Mouse (Mus musculus): ENCODE measurements around the gene Psmd1.

Gene Psmd1

GRCm38 (mm10) chr1:86062523-86062922 is 1.7 kb upstream of the Psmd1 start:
- no peak for DNase-seq (ENCODE audit: low spot score)

GRCm38 (mm10) chr1:86076565-86076964 is 12.4 kb downstream of the Psmd1 start:
- DNase-seq (ENCODE audit: low spot score) = no peak

GRCm38 (mm10) chr1:86094413-86094812 is 30.2 kb downstream of the Psmd1 start:
- no peak for DNase-seq (ENCODE audit: low spot score)

- DNase-seq (ENCODE audit: low spot score) = no peak
Measured at GRCm38 (mm10) chr1:86105054-86105453, 40.9 kb downstream of the Psmd1 start.

GRCm38 (mm10) chr1:86111779-86112178 is 47.6 kb downstream of the Psmd1 start, which contains the start of gene Htr2b:
Htr2b (minus strand) TSS chr1:86111970.
- peak; percentile 37 for DNase-seq (ENCODE audit: low spot score)

GRCm38 (mm10) chr1:86114141-86114540 is 50.0 kb downstream of the Psmd1 start:
- no peak for DNase-seq (ENCODE audit: low spot score)

GRCm38 (mm10) chr1:86119549-86119948 is 55.4 kb downstream of the Psmd1 start:
- no peak for DNase-seq (ENCODE audit: low spot score)

GRCm38 (mm10) chr1:86126036-86126435 is 61.8 kb downstream of the Psmd1 start:
- DNase-seq (ENCODE audit: low spot score) = no peak

- DNase-seq (ENCODE audit: low spot score) = no peak
Measured at GRCm38 (mm10) chr1:86133337-86133736, 69.2 kb downstream of the Psmd1 start, which contains the start of gene Gm21972. Gm21972 (plus strand) TSS chr1:86133637.

- DNase-seq (ENCODE audit: low spot score) = no peak
Measured at GRCm38 (mm10) chr1:86135315-86135714, 71.1 kb downstream of the Psmd1 start.

- no peak for DNase-seq (ENCODE audit: low spot score)
Measured at GRCm38 (mm10) chr1:86141081-86141480, 76.9 kb downstream of the Psmd1 start.

- no peak for DNase-seq (ENCODE audit: low spot score)
Measured at GRCm38 (mm10) chr1:86143165-86143564, 79.0 kb downstream of the Psmd1 start.

GRCm38 (mm10) chr1:86144001-86144944 is 80.1 kb downstream of the Psmd1 start:
- no peak for DNase-seq (ENCODE audit: low spot score)

- DNase-seq (ENCODE audit: low spot score) = no peak
Measured at GRCm38 (mm10) chr1:86146293-86146692, 82.1 kb downstream of the Psmd1 start.

GRCm38 (mm10) chr1:86147557-86147956 is 83.4 kb downstream of the Psmd1 start:
- DNase-seq (ENCODE audit: low spot score) = no peak

GRCm38 (mm10) chr1:86148161-86148560 is 84.0 kb downstream of the Psmd1 start:
- no peak for DNase-seq (ENCODE audit: low spot score)

GRCm38 (mm10) chr1:86150929-86151328 is 86.7 kb downstream of the Psmd1 start:
- no peak for DNase-seq (ENCODE audit: low spot score)

GRCm38 (mm10) chr1:86151376-86151775 is 87.2 kb downstream of the Psmd1 start:
- no peak for DNase-seq (ENCODE audit: low spot score)

GRCm38 (mm10) chr1:86152618-86153017 is 88.4 kb downstream of the Psmd1 start:
- DNase-seq (ENCODE audit: low spot score) = no peak

- peak; percentile 96 for DNase-seq (ENCODE audit: low spot score)
Measured at GRCm38 (mm10) chr1:86154133-86154823, 90.1 kb downstream of the Psmd1 start, which contains the start of gene Armc9. Armc9 (plus strand) TSS chr1:86154780.

- no peak for DNase-seq (ENCODE audit: low spot score)
Measured at GRCm38 (mm10) chr1:86154824-86155164, 90.6 kb downstream of the Psmd1 start.

- DNase-seq (ENCODE audit: low spot score) = no peak
Measured at GRCm38 (mm10) chr1:86156075-86156474, 91.9 kb downstream of the Psmd1 start.

GRCm38 (mm10) chr1:86156595-86156994 is 92.4 kb downstream of the Psmd1 start:
- no peak for DNase-seq (ENCODE audit: low spot score)
